Mouse (Mus musculus) retina, adult 2 months (tissue): ENCODE measurements around the gene Rock2.

Source experiments
- DNase-seq: peaks from one replicate; pipeline ENCODE4 v3.0.0-alpha.2; 2012; ENCODE audit warnings: low read depth, low spot score

The Rock2 gene

DNA sequence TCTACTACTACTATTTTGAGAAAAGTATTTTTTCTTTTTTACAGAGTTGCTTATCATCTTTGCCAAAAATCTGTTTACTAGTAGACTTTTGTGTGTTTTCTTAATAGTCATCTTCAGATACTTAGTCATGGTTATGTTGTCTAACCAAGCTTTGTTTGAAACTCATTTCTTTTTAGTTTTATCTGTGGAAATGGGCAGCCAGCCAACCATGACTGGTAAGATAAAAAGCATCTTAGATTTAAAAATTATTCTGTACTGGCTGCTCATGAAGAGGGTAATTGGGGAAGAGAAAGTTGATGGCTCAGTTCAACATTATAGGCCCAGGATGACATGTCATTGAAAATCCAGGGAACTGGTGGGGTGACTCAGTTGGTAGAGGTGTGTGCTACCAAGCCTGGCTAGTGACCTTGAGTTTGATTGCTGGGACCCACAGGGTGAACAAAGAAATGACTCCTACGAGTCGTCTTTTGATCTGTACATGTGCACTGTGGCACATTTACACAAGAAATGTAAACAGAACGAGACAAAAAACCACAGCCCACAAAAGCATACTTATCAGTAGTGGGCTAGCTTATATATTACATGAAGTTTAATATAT, 6.0 kb downstream of the Rock2 start:
- DNase-seq = no peak

DNA sequence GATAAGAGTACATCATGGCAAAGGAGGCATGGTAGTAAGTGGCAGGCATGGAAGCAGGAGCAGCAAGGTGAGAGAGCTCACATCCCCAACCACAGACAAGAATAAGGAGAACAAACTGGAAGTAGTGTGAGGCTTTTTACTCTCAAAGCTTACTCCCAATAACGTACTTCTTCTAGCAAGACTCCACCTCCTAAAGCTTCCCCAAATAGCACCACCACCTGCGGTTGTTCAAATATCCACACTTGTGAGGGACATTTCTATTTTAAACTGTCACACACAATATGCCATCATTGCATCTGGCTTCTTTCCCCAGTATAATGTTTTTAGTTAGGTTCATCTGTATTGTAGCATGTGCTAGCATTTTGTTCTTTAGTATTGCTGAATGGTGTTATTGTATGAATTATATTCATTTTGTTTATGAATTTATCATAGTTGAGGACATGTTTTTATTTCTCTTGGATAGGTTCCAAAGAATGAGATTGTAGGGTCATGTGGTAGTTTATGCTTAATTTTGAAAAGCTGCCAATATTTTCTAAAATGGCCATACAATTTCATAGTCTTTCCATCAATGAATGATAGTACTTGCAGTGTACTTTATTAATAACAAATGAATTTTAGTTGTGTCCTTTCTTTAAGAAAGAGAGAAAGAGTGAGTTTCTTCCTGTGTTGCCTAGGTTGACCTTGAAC, 9.4 kb downstream of the Rock2 start:
- no peak for DNase-seq

DNA sequence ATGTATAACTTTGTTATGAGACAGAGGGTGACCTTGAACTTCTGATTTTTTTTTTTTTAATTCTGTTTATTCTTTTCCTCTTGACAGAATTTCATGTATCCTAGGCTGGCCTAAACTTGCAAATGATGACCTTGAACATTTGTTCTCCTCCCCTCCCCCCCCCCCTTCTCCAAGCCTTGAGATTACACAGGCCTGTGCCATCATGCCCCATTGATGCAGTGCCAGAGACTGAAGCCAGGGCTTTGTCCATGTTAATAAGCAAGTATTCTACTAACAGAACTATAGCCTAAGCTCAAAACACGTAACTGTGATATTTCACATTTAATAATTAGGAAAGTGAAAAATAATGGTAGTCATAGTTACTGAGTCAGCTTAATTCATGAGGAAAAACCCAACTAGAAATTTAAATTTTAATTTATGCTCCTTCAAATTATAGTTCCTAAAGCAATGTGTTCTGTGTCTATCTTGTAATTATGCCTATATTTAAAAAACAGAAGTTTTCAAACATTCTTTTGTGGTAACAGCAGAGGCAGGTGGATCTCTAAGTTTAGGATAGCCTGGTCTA, 12.7 kb downstream of the Rock2 start:
- no peak for DNase-seq

DNA sequence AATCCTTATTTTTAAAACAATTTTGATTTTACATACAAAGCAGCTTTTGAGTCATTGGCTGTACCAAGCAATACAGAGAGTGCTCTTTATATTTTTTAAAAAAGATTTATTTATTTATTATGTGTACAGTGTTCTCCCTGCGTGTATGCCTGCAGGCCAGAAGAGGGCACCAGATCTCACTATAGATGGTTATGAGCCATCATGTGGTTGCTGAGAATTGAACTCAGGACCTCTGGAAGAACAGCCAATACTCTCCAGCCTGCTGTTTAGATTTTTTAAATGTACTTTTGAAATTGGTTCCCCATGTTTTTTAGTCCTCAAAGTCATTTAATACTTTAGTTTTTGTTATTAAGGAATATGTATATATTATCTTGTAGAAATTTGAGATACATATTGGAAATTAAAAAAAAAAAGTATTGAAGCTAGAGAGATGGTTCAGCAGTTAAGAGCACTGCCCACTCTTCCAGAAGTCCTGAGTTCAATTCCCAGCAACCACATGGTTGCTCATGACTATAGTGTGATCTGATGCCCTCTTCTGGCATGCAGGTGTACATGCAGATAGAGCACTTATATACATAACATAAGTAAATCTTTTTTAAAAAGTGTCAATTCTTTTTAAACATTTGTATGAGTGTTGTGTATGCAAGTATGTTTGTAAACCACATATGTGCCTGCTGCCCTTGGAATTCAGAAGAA, 13.4 kb downstream of the Rock2 start:
- DNase-seq = no peak

DNA sequence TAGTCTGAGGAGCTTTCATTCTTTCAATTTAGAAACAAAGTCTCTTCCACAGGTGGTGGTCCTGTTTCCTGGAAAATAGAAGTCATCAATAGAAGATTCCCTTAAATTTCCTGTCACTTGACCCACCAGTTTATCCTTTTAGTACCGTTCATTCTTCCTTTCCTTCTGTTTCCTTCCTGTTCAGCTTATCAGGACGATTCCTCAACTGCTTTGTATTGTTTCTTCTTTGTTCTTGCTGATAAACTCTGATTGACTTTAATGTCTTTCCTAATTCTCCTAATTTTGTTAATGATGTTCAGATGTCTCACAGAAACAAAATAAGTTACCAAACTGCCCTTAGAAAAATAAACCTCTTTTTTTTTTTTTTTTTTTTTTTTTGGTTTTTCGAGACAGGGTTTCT, 16.8 kb downstream of the Rock2 start:
- no peak for DNase-seq

DNA sequence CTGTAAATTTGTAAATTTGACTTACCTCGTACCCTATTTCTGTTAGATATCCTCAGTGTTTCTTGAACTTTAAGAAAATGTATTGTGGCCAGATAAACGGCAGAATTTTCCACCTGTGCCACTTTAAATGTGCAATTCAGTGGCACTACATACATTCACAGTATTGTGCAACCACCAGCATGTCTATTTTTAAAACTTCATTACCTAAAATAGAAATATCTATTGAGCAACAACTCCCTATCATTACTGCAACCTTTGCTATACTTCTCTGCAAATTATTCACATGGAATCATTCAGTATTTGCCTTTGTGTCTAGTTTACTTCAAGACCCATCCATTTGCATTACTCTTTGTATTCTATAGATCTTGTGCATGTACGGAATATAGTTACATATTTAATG, 17.9 kb downstream of the Rock2 start:
- DNase-seq = no peak

DNA sequence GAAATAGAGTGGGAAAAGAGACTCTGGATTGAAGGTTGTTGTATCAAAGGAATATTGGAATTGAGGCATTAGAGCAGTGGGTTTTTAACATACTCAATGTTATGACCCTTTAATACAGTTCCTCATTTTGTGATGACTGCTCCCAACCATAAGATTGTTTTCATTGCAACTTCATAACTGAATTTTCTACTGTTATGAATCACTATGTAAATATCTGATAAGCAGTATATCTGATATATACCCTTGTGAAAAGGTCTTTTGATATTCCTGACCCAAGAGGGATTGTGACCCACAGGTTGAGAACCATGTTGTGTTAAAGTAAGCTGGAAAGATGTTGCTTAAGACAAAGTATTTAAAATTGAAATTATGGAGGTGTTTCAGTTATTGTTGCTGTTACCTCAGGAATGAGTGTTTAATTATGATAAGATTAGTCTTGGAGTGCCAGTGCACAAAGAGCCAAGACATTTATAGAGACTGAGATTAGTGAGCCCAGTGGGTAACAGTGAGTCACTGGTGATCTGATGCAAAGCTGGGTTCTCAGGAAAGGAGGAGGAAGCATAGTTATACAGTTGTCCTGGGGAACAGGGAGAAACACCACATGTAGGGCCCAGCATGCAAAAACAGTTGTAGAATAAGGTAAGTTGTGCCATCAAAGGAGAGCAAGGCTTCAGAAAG, 25.6 kb downstream of the Rock2 start:
- no peak for DNase-seq

DNA sequence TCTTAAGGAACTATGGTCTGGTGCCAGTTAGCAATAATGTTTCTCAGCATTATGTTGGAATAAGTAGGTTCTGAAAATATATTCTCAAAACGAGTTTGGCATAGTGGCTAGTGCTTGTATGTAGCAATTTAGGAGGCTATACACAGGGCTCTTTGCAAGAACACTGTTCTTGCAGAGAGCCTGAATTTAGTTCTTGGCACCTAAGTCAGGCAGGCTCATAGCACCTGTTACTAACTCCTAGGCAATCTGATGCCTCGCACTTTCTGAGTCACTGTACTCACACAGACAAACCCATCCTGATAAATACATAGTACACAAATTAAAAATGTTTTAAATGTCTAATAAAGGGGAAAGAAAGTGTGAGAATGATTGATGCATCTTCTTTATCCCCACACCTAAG, 33.2 kb downstream of the Rock2 start:
- no peak for DNase-seq

- no peak for DNase-seq
These were observed 39.7 kb downstream of the Rock2 start for GRCm38 (mm10) chr12:16934423-16934822.

DNA sequence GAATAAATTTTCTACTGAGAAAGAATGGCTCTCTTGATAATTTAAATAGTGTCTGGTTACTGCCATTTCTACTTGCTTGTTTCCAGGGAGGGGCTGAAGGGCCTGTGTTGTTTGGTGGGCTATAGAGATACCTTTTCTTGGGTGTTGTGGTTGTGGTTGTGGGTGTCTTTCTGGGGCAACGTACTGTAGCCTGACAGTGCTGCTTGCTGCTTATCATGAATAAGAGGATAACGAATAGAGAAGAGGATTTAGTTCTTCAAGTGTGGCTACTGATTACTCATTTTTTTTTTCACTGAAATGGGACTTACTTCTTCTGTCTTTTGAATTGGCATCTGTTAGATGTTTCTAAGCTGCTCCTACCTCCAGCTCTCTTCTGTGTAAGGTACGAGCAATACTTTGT, 47.3 kb downstream of the Rock2 start:
- no peak for DNase-seq

DNA sequence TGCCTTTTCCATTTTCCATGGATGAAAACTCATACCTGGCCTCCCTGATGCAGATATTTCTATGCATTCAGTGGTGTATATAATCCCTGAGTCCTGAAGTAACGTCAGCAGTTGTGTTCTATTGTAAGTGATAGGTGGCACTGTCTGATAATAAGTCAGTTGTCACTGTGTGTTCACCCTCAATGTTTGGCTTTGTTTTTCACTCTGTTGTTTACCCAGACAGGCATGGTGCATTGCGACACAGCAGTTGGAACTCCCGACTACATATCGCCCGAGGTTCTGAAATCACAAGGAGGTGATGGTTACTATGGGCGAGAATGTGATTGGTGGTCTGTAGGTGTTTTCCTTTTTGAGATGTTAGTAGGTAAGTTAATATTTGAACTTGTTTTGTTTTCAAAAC, 53.5 kb downstream of the Rock2 start:
- DNase-seq = no peak

DNA sequence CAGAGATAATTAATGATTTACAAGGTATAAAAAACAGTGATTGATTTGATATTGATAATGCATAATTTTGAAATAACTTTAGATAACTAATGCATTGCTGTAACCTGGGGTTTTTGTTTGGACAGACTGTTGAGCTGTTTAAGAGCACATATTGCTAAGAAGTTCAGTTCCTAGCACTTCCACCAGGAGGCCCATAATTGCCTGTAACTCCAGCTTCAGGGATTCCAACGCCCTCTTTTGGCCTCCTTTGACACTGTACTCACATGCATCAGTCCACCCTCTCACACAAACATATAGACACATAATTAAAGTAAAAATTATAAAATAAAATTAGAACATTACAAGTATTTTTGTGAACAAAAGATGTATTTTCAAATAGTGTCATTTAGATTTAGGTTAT, 64.2 kb downstream of the Rock2 start:
- no peak for DNase-seq

DNA sequence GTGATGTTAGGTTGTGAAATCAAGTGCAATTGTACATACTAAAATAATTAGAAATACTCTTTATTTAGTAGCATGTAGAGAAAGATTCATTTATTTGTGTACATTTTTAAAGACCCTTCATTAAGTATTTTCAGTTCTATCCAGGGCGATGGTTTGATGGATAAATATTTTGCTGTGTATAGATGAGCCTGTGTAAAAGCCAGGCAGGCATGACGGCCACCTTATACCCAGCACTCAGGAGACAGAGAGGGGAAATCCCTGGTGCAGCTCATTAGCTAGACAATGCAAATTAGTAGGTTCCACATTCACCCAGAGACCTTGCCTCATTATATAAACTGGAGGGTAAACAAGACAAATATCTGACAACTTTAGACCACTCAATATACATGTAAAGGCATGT, 68.7 kb downstream of the Rock2 start:
- DNase-seq = no peak

- DNase-seq = no peak
These were observed 72.1 kb downstream of the Rock2 start for GRCm38 (mm10) chr12:16966811-16967210.

- DNase-seq = no peak
These were observed 82.4 kb downstream of the Rock2 start for GRCm38 (mm10) chr12:16977120-16977519.

DNA sequence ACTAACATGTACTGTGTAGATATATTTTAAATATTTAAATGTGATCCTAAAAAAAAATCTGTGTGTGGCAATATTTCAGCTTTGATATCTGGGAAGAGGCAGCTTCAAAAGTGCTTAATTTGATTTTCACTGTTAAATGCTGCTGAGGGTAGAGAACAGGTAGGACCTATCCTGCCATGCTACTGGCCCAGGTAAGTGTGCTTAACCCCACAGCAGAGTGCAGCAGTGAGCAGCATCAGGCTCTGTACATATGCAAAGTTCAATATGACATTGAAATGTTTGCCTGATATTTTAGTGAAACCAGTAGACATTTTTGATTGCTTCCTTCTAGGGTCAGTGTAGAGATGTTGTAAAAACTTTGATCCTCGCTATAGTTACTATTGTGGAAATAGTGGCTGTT, 91.1 kb downstream of the Rock2 start:
- no peak for DNase-seq

GRCm38 (mm10) chr12:16991376-16991775, 96.7 kb downstream of the Rock2 start:
- no peak for DNase-seq

DNA sequence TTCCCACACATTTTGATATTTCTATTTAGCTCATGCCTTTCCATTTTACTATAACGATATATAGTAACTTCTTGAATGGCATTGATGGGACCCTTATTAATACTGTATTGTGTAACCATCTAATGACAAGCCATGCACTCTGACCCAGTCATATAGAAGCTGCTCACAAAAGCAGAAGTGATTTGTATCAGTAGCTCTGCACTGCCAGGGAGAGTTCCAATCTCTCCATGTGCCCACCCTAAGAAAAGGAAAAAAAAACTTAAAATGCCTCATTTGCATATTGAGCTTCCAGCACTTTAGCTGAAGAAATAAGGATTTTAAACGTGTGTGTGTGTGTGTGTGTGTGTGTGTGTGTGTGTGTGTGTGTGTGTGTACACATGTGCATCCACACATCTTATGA, 97.7 kb downstream of the Rock2 start:
- DNase-seq = no peak

DNA sequence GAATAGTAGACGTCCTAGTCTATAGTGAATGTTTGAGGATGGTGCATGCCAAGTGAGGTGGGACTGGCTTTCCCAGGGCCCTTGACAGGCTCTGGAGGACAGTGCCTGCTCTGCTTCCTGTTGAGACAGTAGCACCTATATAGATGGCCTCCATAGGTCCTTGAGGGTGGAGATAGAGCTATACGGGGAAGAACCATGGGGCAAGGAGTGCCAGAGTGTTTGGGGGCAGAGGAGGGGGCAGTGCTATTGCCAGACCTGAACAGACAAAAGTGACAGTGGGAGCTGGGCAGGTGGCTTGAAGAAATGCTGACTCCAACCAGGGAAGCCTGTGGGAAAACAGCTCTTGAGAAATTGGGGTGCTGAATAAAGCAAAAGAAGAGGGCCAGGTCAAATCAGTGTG, 99.6 kb downstream of the Rock2 start:
- no peak for DNase-seq

DNA sequence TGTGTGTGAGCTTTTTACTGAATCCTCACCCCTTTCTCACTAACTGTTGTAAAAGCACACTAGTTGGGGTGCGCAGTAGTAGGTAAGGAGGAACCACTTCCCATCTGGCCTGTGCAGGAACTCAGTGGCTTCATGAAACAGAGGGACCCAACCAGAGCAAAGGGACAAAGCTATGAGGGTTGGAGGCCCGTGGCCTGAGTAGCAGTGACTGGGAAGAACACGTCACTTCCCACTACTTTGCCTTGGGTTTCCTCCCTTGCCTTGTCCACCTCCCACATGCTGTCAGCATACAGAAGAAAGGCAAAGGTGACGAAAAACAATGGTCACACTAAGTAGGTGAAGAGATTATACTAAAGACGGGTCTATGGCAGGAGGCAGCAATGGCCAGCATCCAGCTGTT, 101.6 kb downstream of the Rock2 start:
- no peak for DNase-seq

DNA sequence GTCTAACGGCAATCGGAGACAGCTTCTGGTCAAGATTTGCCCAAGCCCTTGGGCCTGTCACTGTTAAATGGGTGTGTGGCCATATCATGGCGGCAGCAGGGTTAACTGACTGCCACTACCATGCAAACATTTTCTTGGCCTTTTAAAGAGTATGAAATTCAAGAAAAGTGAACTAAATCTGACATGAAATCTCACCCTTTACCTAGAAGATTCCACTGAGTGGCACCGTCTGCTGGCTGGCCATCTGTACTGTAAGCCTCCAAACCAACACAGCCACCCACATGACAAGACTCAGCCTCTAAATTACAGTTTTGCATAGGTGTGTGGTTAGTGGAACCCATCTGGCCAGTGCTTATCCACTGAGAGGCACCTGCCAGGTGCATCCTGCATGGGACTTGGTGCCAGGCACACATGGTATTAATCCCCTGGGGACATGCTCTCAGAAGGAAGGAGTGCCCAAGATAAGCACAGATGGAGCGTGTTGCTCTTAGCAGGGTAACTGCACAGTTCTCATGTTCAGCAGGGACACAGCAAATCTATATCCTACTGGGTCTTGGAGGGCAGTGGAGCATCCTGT, 102.3 kb downstream of the Rock2 start:
- DNase-seq = no peak

GRCm38 (mm10) chr12:16999146-16999545, 104.5 kb downstream of the Rock2 start:
- no peak for DNase-seq
